Mouse (Mus musculus) liver, adult 2 months (tissue): ENCODE measurements around the gene Pttg1ip. TPM values are rescaled to one million over a fixed set of nuclear protein-coding genes. Genes with fewer than 3 reads are reported as not detected.

Experiments used
- DNase-seq: peaks from one replicate; pipeline ENCODE4 v3.0.0-alpha.2; 2011; ENCODE audit warnings: low read depth, low spot score; ENCODE audit errors: extremely low read depth
- H3K27ac ChIP-seq: fragments of 200-500 bp; replicated peaks from 2 replicates; pipeline ENCODE4 v1.5.1; 2012; ENCODE audit warnings: low read depth, mild to moderate bottlenecking, control low read depth, inconsistent platforms, low read length; ENCODE audit not compliant: insufficient read depth
- H3K27me3 ChIP-seq: fragments of 200-500 bp; 2 replicates; pipeline ENCODE4 v1.6.1; 2012; ENCODE audit warnings: mild to moderate bottlenecking, moderate library complexity, low read length, inconsistent platforms; ENCODE audit not compliant: control insufficient read depth, insufficient read depth
- H3K36me3 ChIP-seq: fragments of 200-500 bp; 2 replicates; pipeline ENCODE4 v1.6.1; 2012; ENCODE audit warnings: low read length, inconsistent platforms; ENCODE audit not compliant: control insufficient read depth, insufficient read depth
- H3K4me1 ChIP-seq: fragments of 200-500 bp; 2 replicates; pipeline ENCODE4 v1.6.1; 2011; ENCODE audit warnings: low read length; ENCODE audit not compliant: control insufficient read depth, insufficient read depth
- H3K4me3 ChIP-seq: fragments of 200-500 bp; 2 replicates; pipeline ENCODE4 v1.5.1; 2011; ENCODE audit warnings: low read depth, mild to moderate bottlenecking, control low read depth, low read length, moderate library complexity; ENCODE audit not compliant: insufficient read depth
- H3K79me2 ChIP-seq: fragments of 200-500 bp; 2 replicates; pipeline ENCODE4 v1.6.1; 2012; ENCODE audit warnings: inconsistent platforms, mild to moderate bottlenecking, low read length, moderate library complexity; ENCODE audit not compliant: control insufficient read depth, insufficient read depth
- H3K9ac ChIP-seq: fragments of 200-500 bp; 2 replicates; pipeline ENCODE4 v1.6.1; 2012; ENCODE audit warnings: low read depth, mild to moderate bottlenecking, control low read depth, inconsistent platforms, low read length
- CTCF ChIP-seq: fragments of 200-500 bp; IDR thresholded peaks from 2 replicates; pipeline ENCODE4 v1.5.1; 2011; ENCODE audit warnings: low read depth, low read length, control low read depth
- POLR2A ChIP-seq: fragments of 200-500 bp; IDR thresholded peaks from 2 replicates; pipeline ENCODE4 v1.6.1; 2011; ENCODE audit warnings: low read length, control low read depth; ENCODE audit not compliant: insufficient read depth; ENCODE audit errors: extremely low read depth
- WGBS: fragments of 180-500 bp; shearing (Covaris S2); methylation state at CpG from one replicate; pipeline ENCODE4 v1.1.7; 2018; 5-methylcytosine and 5-hydroxymethylcytosine counted together
- polyA plus RNA-seq: library from polyadenylated mRNA; depleted of rRNA; stranded (reverse); fragments of >200 nt; gene quantifications from 2 replicates; pipeline ENCODE4 v1.2.3, GENCODE M21; 2012
- total RNA-seq: library from RNA; depleted of rRNA; stranded (reverse); fragments of >200 nt; gene quantifications from 2 replicates; pipeline ENCODE4 v1.2.3, GENCODE M21; 2014

Pttg1ip gene
- total and polyA plus RNA-seq, 2 experiments = 146 to 218 TPM

DNA sequence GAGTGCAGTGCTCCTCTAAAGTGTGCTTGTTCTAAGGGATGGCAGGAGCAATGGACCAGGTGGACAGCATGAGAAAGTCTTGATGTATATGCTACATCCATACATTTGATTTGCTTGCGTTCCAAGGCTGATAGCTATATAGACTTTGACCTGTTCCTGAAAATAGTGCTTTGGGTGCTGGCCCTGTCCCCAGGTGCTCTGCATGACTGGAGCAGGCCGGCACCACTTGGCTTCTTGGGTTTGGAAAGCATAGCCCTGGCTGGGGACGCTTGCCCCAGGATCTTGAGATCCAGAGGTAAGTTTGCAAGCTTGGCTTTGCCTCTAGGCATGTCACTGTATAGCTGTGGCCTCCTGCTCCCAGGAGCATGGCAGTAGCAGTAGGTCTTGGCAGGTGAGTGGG is 5.1 kb downstream of the Pttg1ip start:
- WGBS = 23% methylated on average over 3 of the region's 3 CpGs
- peaks cover 53% of the 10 kb centered on the region for H3K4me1 ChIP-seq
- H3K4me3 ChIP-seq = no peak overlapping the region
- H3K27me3 ChIP-seq = no peaks in the 10 kb centered on the region
- peaks cover 11% of the 10 kb centered on the region; the same call in 1 of the 2 replicates for H3K36me3 ChIP-seq
- no peak for TF ChIP-seq POLR2A
- TF ChIP-seq CTCF = no peak
- no peak overlapping the region for H3K9ac ChIP-seq
- peaks cover 60% of the 10 kb centered on the region for H3K79me2 ChIP-seq
- peak overlapping the region; percentile 56 for H3K27ac ChIP-seq
- peak; percentile 51 for DNase-seq

DNA sequence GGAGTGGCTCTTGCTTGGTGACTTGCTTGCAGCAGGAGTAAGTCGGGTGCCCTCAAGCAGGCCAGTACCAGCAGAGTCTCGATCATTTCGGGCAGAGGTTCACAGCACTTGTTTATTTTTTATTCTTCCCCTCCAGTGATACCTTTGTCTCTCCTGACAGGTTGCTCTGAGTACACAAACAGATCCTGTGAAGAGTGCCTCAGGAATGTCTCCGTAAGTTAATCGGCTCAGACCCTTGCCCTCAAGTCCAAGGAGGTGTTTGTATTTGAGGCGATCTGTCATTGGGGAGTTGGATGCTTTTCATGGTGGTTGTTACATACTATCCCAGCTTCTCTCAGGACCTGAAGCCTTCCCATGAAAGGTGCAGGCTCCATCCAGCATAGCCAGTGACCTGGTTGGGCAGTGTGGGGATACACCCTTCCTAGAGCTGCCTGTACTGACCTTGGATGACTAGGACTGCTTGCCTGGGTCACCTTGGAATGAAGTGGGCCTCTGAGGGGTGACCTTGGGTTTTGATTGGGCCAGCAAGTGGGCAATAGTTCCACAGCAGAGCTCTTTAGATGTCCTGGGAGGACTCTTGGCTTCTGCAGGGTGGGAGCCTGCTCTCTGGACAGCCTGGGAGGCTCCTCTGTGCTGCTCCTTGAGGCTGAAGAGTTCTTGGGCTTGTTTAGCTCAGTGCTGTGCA is 5.7 kb downstream of the Pttg1ip start:
- WGBS = 33% methylated on average over 6 of the region's 6 CpGs
- Histone ChIP-seq H3K36me3 (peaks cover 14% of the 10 kb centered on the region), H3K4me1 (peaks cover 53% of the 10 kb centered on the region), H3K27me3 (no peaks in the 10 kb centered on the region), H3K9ac (peak overlapping the region; percentile 16; the same call in 1 of the 2 replicates), H3K4me3 (no peak overlapping the region), H3K27ac (peak overlapping the region; percentile 56), H3K79me2 (peaks cover 59% of the 10 kb centered on the region)
- peak; percentile 46 for DNase-seq
- TF ChIP-seq CTCF (no peak), POLR2A (no peak)

DNA sequence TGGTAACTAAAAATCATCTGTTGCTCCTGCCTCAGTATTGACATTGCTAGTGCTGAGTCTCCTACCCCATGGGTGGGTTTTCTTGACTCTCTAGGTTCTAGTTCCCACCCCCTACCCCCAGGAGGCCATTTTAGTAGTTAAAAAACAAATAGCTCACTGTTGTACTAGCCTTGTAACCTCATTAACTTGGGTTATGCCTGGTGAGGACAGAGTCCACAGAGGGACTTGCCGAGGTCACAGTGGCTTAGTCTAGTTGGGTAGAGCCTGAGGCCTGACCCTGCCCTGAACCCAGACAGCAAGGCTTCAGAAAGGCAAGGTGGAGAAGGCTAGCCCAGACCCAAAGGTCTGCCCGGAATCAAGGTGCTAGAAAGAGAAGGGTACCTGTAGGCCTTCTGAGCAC is 6.5 kb downstream of the Pttg1ip start:
- H3K36me3 ChIP-seq = peaks cover 20% of the 10 kb centered on the region
- H3K79me2 ChIP-seq = peaks cover 52% of the 10 kb centered on the region
- 41% methylated on average over 2 of the region's 2 CpGs for WGBS
- DNase-seq = peak; percentile 87
- H3K27me3 ChIP-seq = no peaks in the 10 kb centered on the region
- no peak overlapping the region for H3K9ac ChIP-seq
- H3K4me1 ChIP-seq = peaks cover 51% of the 10 kb centered on the region
- TF ChIP-seq POLR2A = no peak
- TF ChIP-seq CTCF = no peak
- H3K4me3 ChIP-seq = no peak overlapping the region
- peak overlapping the region; percentile 56 for H3K27ac ChIP-seq

DNA sequence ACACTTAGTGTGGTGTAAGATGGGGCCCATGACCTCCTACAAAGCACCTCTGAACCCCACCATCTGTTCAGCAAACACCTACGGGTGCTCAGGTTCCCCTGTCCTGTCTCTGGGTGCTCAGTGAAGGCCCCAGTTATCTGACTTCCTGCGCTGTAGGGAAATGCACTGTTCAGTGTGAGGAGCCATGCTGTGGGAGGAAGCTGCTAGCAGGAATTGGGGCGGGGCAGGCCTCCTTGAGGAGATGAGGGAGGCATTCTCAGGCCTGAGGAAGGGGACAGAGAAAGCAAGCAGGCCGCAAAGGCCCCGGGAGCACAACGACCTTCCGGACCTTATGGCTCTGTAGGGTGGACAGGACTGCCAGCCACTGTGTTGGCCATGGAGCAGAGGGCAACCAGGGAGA is 7.6 kb downstream of the Pttg1ip start:
- Histone ChIP-seq H3K4me3 (peak overlapping the region; percentile 25), H3K27me3 (no peaks in the 10 kb centered on the region), H3K36me3 (peaks cover 31% of the 10 kb centered on the region), H3K27ac (peak overlapping the region; percentile 22), H3K4me1 (peaks cover 41% of the 10 kb centered on the region), H3K9ac (no peak overlapping the region), H3K79me2 (peaks cover 42% of the 10 kb centered on the region)
- DNase-seq = no peak
- WGBS = 77% methylated on average over 7 of the region's 7 CpGs
- TF ChIP-seq CTCF = no peak
- no peak for TF ChIP-seq POLR2A

DNA sequence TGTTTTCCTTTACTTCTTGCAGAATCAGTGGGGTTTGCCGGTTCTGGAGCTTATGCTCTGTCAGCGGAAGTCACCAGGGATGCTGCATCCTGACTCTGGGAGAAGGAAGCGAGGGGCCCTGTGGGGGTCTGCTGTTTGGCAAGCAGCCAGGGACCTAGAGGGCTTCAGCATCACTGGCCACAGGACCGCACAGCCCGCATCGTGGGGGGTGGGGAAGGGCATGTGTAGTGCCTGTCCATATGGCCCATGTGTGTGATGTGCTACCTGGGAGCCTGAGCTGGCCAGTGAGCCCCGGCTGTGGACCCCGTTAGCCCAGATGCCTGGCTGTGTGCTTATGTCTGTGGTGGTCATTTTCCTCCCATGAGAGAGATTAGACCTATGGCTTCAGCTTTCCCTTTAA is 8.2 kb downstream of the Pttg1ip start:
- TF ChIP-seq CTCF = no peak
- no peak for TF ChIP-seq POLR2A
- 79% methylated on average over 8 of the region's 8 CpGs for WGBS
- Histone ChIP-seq H3K27me3 (no peaks in the 10 kb centered on the region), H3K4me1 (peaks cover 40% of the 10 kb centered on the region), H3K9ac (no peak overlapping the region), H3K79me2 (peaks cover 41% of the 10 kb centered on the region), H3K36me3 (peaks cover 36% of the 10 kb centered on the region), H3K27ac (no peak overlapping the region), H3K4me3 (no peak overlapping the region)
- no peak for DNase-seq

DNA sequence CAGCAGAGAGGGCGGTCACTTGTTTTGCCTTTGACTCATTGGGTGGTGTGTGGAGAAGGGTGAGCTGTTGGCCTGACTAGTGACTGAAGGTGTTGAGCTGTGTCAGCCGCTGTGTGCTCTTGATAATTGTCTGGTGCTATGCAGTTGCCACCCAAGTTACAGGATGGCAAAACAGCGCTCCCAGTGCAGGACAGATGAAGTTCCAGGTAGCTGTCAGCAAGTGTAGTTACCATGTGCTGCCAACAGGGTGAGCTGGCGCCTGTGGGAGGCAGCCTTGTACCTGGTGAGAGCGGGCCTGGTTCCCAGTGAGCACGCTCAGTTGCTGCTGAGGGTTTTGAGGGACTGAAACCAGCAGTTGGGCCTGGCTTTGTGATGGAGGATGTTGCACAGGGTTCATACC is 9.3 kb downstream of the Pttg1ip start:
- no peak overlapping the region for H3K9ac ChIP-seq
- no peak overlapping the region for H3K27ac ChIP-seq
- peak; percentile 74 for DNase-seq
- peaks cover 44% of the 10 kb centered on the region for H3K36me3 ChIP-seq
- peaks cover 37% of the 10 kb centered on the region for H3K79me2 ChIP-seq
- WGBS = 35% methylated on average over 6 of the region's 6 CpGs
- H3K4me3 ChIP-seq = no peak overlapping the region
- no peaks in the 10 kb centered on the region for H3K27me3 ChIP-seq
- peaks cover 36% of the 10 kb centered on the region for H3K4me1 ChIP-seq
- TF ChIP-seq POLR2A = no peak
- TF ChIP-seq CTCF = peak; percentile 96
